ENCODE assay signal across 1 mouse cellular context in genomic region chr8:123422056-123422780, GRCm38 (mm10).
TF ChIP-seq lines count a peak whose summit lies in the region.

No protein-coding gene starts in this region.

TF ChIP-seq in CH12.LX, 34 proteins besides CTCF, POLR2A, EP300 and RAD21:
- no peak for TF ChIP-seq USF1 (IDR thresholded peaks at IDR 0.05; ENCODE audit: low read depth, low read length)
- TF ChIP-seq KAT2A (IDR thresholded peaks at IDR 0.05; ENCODE audit: insufficient replicate concordance, low read length) = no peak
- no peak for TF ChIP-seq MEF2A (IDR thresholded peaks at IDR 0.05; ENCODE audit: borderline replicate concordance, low read depth, low read length)
- TF ChIP-seq IRF4 (IDR thresholded peaks at IDR 0.05; ENCODE audit: low read depth, low read length) = no peak
- no peak for TF ChIP-seq RCOR1 (conservative IDR thresholded peaks at IDR 0.05; ENCODE audit: low read depth, low read length)
- TF ChIP-seq ZNF384 (IDR thresholded peaks at IDR 0.05; ENCODE audit: low read depth, low read length) = peak; percentile 33
- peak; percentile 48 for TF ChIP-seq SMC3 (IDR thresholded peaks at IDR 0.05; ENCODE audit: low read depth, low read length)
